Mouse (Mus musculus) spleen, postnatal 14 days (tissue): ENCODE results near the gene Ppt2.

Experiments
- DNase-seq, 2 experiments: peaks; one replicate each; pipeline ENCODE4 v3.0.0; 2021 to 2022; ENCODE audit warnings: low spot score in 2 of 2

Gene Ppt2

DNA sequence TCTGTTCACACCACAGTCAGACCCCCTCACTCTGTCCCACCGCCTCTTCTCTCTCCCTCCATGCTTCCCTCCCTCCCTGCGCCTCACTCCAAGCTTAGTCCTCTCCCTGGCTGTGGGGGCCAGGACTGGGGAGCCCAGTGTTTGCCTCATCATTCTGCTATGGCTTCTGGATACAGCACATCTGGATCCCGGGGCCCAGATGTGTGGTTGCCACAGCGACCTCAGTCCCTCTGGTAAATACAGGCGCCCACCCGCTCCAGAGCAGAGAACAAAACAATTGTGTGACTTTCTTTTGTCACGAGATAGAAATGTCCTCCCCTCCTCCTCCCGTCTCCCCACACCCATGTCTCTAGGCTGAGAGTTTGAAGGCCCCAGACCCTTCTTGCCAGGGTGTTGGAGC is 28.4 kb upstream of the Ppt2 start:
- no peak for DNase-seq

DNA sequence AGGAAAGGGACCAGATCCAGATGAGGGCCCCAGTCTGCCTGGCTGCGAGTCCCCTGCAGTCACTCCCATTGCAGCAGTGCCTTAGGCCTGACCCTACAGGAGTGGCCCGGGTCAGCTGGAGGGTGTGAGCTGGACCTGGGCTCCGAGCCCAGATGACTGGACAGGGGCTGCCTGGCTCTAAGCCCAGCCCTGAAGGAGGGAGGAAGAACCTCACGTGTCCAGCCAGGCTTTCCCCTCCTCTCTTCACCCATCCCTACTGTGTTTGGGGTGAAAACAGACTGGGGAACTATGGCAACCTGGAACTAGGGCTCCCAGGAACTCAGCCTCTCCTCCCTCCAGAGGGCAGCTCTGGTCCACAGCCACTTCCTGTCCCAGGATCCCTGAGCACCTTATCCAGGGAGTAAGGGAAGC is 27.3 kb upstream of the Ppt2 start:
- no peak for DNase-seq

DNA sequence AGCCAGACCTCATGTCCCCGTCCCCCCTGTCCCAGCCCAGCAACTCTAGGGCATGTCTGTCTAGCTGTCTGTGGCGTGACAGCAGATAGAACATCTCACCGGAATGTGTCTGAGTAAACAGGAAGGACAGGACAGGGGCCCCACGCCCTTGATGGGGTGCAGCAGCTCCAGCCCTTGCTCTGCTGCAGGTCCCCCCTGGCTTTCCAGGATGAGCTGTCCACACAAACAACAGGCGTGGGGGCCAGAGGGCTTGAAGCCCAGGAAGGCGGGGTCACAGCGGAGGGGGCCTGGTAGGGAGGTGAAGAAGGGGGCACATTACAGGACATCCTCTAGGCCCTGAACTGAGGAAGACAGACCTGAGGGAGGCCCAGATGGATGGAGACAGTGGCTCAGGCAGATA is 26.9 kb upstream of the Ppt2 start:
- DNase-seq, result no peak

DNA sequence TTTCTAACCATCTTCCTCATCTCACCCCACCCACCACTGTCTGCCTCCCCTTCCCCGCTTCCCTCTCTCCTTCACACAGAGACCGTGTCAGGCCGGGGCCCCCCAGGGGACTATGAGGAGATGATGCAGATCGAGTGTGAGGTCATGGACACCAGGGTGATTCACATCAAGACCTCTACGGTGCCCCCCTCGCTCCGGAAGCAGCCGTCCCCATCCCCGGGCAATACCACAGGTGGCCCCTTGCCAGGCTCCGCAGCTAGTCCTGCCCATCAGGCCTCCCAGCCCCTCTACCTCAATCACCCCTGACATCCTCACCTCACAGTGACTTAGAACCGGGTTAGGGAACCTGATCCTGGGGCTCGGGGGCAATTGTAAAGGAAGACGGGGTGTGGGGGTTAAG is 26.1 kb upstream of the Ppt2 start:
- DNase-seq, result no peak

DNA sequence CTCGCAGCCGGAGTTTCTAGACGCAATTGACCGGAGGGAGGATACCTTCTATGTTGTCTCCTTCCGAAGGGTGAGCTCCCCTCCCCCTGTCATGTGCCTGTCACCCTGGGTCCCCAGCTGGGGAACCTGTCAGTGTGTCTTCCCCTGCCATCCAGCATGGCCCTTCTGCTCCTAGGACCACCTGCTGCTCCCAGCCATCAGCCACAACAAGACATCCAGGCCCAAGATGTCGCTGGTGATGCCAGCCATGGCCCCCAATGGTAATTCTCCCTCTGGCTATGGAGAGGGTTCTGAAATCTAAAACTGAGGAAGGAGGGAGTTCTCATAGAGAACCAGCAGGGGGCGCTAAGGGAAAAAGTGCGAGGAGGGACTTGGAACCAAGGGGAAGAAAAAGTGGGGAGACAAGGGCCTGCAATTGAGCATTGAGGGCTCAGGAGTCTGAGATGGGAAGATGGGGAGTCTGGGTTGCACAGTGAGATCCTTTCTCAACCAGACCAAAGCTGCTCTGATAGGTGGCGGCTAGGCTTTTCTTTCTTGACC is 25.5 kb upstream of the Ppt2 start:
- peak in 1 of 2 experiments; percentile 52 for DNase-seq

DNA sequence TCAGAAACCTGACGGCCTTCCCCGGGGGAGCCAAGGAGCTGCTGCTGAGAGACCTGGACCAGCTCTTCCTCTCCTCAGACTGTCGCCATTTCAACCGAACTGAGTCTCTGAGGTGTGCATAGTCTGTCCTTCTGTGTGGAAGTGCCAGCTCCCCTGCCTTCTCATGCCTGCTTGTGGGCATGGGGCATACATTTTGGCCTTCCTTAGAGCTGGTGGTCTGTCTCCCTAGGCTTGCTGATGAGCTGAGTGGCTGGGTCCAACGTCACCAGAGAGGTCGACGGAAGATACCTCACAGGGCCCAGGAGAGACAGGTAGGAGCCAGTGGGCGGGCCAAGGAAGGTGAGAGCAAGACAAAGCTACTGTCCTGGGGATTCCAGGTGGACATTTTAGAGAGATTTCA is 24.7 kb upstream of the Ppt2 start:
- DNase-seq, result no peak

DNA sequence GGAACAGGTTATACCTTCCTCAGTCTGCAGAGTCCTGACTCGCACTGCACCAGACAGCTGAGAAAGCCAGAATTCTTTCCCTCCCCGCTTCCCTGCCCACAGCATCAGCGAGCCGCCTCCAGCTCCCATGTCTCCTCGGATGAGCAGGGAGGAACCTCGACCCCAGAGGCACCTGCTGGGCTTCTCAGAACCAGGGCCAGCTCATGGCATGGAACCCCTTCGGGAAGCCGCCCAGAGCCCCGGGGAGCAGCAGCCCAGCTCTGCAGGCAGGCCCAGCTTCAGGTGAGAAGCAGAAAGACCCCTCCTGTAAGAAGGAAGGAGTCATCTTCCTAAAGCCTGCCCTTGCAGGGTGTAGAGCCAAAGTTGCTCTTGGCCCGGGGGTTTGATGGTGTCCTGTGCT is 24.2 kb upstream of the Ppt2 start:
- DNase-seq, result no peak

DNA sequence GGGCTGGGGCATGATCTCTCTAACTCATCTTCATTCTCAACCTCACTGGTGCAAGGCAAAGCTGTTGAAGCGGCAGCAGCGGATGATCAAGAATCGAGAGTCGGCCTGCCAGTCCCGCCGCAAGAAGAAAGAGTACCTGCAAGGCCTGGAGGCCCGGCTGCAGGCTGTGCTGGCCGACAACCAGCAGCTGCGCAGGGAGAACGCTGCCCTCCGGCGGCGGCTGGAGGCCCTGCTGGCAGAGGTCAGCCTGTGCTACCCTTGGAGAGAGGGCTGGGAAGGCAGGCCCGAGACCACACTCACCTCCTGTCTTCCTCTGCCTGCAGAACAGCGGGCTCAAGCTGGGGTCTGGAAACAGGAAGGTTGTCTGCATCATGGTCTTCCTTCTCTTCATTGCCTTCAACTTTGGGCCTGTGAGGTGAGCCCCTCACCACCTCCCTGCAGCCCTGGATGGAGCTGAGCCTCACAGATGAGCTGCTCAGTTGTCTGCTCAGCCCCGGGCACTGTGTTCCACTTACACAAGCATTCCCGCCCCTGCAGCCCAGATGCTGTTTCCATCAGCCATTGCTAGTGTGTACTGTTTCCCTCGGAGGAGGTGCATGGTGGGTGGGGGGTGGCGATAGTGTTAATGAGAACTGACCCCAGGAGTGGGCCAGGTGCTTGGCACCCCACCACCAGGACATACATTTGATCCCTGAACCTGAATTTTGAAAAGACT is 23.4 kb upstream of the Ppt2 start:
- peak in 1 of 2 experiments; percentile 45 for DNase-seq

DNA sequence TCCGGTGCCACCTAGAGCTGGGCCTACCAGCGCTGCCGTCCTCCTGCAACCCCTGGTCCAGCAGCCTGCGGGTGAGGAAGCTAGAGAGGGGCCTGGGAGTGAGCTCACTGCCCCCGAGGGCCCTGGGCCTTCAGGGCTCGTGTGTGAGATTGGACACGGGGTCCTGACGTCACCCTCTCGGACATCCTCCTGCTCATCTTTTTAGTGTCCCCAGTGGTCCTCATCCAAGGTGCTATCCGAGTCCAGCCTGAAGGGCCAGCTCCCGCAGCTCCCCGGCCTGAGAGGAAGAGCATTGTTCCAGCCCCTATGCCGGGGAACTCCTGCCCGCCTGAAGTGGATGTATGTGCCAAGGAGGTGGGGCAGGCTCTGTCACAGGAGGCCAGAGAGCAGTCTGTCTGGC is 22.5 kb upstream of the Ppt2 start:
- DNase-seq, result no peak

DNA sequence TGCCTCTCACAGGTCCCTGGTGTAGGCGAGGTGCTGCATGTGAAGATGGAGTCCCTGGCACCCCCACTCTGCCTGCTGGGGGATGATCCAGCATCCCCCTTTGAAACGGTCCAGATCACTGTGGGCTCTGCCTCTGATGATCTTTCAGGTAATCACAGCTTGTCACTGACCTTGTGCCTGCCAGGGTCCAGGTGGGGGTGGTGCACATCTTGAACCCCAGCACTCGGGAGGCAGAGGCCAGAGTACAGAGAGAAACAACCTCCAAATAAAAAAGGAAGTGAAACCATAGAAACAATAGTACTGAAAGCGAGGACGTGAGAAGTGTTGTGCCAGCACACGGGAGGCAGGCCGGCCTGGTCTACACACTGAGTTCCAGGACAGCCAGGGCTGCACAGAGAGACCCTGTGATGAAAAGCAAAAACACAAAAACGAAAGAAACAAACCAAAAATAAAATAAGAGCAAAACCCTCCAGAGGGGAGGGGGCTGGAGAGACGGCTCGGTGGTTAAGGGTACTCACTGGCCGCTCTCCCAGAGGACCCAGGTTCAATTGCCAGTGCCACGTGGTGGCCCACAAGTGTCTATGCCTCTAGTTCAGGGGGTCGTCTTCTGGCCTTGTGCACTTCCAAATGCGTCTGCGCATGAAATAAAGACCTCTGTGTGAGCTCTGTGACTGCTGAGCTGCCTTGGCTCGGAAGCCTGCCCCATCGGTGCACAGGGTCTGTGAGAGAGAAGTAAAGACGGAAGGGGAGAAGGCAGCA is 21.0 kb upstream of the Ppt2 start:
- DNase-seq, result no peak

DNA sequence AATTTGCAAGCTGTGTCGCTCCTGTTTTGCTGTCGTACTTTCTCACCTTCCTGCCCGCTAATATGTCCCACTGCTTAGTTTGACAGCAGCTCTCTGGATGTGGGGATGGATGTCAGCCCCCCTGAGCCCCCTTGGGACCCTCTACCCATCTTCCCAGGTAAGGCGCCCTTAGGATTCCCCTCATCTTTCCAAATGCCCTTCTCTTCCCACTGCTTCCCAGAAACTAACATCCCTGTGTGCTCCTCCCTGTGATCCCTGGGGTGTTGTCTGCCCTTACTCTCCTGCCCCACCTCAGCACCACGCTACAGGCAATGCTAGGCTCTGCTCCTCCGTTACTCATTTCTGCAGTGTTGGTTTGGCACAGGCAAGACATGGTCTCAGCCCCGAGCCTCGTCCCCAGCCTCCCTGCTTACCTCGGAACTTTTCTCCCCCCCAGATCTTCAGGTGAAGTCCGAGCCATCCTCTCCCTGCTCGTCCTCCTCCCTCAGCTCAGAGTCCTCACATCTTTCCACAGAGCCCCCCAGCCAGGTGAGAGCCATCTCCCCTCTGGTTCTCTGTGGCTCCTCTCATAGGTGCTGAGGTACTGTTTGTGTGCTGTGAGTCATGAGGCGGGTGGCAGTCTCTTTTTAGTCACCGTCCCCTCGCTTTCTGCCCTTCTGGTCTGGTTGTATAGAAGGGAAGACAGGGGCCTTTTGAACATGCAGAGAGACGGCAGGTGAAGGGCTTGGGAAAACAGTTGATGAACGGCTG is 20.0 kb upstream of the Ppt2 start:
- no peak for DNase-seq

DNA sequence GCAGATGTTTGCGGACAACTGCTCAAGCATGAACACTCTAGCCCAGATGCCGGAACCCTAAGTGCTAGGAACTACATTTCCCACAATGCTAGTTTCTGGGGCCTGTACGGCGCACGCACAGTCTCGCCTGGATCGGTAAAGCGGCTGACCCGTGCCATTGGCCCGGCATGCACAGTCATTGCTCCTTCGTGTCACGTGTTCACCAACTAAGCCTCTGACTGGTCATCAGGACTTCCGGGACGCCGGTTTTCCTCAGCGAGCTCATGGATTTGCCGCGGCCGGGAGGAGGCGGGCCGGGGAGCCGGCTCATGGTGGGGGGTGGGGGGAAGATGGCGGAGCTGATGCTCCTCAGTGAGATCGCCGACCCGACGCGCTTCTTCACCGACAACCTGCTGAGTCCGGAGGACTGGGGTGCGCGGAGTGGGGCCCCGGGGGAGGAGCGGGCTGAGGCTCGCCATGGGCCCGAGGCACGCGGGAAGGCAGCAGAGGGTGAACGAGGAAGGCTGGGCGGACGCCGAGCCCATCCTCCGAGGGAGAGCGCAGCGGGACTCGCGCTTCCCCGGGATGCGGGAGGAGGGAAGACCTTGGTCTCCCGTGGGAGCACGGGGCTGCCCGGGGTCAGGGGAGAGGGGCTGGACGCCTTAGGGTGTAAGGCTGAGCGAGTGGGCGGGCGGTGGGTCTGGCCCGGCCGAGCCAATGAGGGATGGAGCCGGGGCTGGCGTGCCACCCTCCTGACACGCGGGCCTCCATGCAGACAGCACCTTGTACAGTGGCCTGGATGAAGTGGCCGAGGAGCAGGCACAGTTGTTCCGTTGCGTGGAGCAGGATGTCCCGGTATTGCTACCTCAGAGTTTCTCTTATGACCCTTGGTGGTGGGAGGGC is 18.8 kb upstream of the Ppt2 start, which contains the start of gene Atf6b:
Gene Atf6b, plus strand, starts transcription at position 241 of the 882 bp plus-strand sequence.
- peak; percentile 84 to 87 for DNase-seq

DNA sequence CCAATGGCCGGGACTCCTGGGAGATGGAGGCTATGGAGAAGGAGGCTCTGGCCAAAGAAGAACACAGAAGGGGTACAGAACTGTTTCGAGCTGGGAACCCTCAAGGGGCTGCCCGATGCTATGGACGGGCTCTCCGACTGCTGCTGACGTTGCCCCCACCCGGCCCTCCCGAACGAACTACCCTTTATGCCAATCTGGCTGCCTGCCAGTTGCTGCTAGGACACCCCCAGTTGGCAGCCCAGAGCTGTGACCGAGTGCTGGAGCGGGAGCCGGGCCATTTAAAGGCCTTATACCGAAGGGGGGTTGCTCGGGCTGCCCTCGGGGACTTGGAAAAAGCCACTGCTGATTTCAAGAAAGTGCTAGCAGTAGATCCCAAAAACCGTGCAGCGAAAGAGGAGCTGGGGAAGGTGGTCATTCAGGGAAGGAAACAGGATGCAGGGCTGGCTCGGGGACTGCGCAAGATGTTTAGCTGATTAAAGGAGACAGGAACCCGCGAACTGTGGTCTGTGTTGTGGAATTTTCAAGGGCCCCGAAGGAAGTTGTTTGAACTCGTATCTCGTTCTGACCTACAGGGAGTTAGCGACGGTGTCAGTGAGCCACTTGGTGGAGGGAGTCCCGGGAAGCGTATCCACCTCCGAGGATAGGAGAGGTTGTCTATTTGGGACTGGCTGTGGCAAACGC is 17.7 kb upstream of the Ppt2 start:
- DNase-seq, result no peak

DNA sequence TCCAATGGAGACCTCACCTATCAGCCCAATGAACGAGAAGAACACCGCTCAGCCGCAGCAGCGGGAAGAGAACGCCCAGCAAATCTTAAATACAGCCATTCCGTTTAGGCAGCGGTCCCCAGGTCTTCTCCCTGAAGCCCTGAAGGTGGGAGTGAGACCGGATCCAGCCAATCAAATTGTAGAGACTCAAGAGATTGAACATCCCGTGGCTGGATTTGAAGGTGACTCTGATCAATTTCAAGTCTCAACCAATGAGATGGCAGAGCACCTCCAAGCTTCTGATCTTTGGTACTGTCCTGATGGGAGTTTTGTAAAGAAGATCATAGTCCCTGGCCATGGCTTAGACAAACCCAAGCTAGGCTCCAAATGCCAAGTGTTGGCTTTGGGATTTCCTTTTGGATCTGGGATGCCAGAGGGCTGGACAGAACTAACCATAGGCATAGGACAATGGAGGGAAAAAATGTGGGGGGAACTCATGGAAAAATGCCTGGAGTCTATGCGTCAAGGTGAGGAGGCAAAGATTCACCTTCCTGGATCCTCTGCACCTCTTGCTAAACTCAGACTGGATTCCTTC is 17.0 kb upstream of the Ppt2 start:
- no peak for DNase-seq

DNA sequence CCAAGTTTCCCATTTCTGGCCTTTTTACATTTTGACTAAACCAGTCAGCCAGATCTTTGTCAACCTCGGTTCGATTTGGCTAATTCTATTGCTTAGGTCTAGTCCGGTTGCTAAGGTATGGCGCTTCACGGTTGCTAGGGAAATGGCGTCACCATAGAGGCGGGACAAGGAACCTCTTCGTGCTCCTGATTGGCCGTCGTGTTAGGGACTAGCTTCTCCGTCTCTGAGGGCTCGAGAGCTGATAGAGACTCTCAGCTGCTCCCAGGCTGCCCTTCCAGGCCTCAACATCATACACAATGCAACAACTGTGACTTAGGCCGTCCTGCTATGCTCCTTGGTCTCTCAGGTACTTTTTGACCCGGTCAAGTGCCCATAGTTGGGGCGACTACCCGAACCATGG is 16.3 kb upstream of the Ppt2 start, which contains the start of gene Fkbpl:
Gene Fkbpl, plus strand, starts transcription at position 157 of the 400 bp plus-strand sequence.
- peak; percentile 82 to 93 for DNase-seq

DNA sequence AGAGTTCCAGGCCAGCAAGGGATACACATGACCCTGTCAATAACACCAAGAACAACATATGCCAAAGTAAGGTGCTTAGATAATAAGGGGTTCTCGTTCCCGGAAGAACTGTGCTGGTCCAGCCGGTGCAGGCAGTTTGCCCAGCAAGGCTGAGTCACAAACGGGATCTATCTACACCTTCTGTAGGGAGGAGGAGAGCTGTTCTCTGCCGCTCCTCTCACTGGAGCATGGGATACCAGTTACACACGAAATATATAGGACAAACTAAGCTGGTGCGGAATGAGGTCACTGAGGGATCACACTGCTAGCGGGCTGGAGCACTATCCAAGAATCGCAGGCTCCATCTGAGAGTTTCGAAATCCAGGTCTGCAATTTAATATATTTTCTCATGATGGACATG is 15.6 kb upstream of the Ppt2 start:
- no peak for DNase-seq

DNA sequence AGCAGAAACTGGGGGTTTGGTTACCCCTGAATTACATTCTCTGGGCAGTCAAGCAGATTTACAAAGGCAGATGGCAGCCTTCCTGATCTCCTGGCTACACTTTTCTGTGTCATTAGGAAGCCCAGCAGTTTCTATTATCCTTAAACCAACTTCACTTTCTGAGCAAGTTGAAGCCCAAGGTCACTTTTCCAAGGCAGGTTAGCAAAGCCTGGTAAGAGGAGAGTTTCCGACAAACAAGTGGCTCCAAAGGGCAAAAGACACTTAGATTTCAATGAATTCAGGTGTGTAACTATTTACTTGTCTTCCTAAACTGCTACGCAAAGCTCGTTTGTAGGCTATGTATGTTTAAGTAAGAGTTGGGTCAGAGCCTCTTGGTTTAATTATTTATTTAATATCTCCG is 15.1 kb upstream of the Ppt2 start:
- DNase-seq, result no peak

DNA sequence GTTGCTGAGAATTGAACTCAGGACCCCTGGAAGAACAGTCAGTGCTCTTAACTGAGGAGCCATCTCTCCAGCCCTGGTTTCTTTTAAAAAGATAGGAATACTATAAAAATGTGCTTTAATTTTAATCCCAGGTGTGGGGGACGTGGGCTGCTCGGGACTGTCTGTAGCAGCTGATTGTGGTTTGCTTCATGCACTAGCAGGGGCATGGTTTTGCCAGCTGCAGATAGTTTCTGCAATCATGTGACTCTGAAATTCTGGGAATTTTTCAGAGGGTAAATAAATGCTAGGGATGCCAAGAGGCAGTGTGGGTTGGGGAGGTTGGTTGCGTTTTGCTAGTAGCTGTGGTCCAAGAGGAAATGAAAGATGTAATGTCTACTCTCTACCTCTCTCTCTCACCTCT is 13.6 kb upstream of the Ppt2 start:
- DNase-seq, result no peak

DNA sequence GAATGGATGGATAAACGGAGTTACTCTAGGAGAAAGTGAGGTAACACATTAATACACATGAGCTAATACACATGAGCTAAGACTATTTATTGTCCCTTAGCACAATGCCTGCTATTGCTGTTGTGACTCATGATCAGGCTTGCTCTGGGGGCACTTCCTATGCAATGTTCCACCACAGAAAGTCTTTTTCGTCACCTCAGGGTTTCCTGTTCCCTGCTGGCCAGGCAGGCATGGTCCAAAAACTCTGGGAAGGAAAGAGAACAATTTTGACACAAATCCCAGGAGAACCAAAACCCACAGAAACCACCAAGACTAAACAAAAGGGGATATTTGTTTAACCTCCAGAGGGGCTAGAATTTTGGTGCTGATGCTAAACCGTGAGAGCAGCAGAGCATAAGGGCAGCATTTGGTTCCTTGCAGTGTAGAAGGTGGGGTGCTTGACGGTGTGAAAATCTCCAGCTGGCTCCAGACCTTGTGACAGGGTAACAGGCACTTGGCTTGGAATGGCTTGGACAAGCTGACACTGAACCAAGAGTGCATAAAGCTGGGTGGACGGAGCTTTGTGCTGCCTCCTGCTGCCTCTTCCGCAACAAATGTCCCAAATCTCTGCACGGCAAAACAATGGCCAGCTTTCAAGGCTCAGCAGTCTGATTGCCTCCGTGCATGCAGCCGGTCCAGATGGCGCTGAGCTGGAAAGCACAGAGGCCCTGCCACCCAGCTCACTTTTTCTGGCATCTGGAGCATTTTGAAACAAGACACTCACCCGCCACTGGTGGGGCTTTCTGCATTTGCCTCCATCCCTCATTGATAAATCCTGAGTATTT is 12.7 kb upstream of the Ppt2 start:
- DNase-seq, result no peak
